Mouse (Mus musculus) ES-E14 (cell line): ENCODE measurements around the gene Pars2.

Source experiments
- MAFK ChIP-seq: IDR thresholded peaks from 2 replicates; pipeline ENCODE4 v1.6.1; 2014; ENCODE audit warnings: mild to moderate bottlenecking, low read depth, low read length, inconsistent platforms; ENCODE audit not compliant: insufficient read depth
- ZNF384 ChIP-seq: IDR thresholded peaks from 2 replicates; pipeline ENCODE4 v1.6.1; 2012; ENCODE audit warnings: low read depth, low read length, inconsistent platforms

DNA sequence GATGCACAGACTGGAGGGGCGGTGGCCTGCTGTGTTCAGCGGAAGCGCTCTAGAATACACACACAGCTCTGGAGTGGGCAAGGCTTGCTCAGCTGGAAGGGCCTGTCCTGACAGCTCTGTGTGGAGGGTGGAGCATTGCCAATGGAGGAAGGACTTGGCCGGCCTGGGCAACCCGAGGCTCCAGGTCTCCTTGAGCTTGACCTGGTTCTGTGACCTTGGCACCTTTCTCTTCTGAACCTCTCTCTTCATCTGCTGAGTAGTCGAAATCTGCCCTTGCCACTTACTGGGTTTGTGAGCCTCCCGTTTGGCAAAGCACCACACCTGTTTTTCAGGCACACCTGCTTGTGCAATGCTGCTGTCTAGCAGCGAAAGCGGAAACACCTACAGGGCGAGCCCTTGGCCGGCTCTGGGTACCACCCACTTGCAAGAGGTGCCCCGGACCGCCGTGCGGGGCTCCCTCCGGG, 28.8 kb upstream of the Pars2 start, which contains the start of gene Ttc22:
- TF ChIP-seq MAFK (no peak), ZNF384 (no peak)
